Mouse (Mus musculus) megakaryocyte, adult 5-6 weeks (primary cell): ENCODE measurements around the gene Tm2d1. TPM values are rescaled to one million over a fixed set of nuclear protein-coding genes. Genes with fewer than 3 reads are reported as not detected.

Experiments used
- ATAC-seq: 2 replicates; pipeline ENCODE4 v1.8.0; 2016; ENCODE audit warnings: mild to moderate bottlenecking, inconsistent platforms; ENCODE audit not compliant: poor library complexity, severe bottlenecking
- total RNA-seq, 2 experiments: library from RNA; stranded (forward) in 1 of 2; stranded (reverse) in 1 of 2; fragments of 153-499, 151-499 nt in 1 of 2; fragments of 221-1000, 200-1000 nt in 1 of 2; gene quantifications; 2 replicates each; pipeline versions ENCODE4 v1.2.3 to v1.2.4; 2015 to 2017

Tm2d1 gene
- total RNA-seq, 2 experiments from 2014 or later: 28.2 to 47.7 TPM

DNA sequence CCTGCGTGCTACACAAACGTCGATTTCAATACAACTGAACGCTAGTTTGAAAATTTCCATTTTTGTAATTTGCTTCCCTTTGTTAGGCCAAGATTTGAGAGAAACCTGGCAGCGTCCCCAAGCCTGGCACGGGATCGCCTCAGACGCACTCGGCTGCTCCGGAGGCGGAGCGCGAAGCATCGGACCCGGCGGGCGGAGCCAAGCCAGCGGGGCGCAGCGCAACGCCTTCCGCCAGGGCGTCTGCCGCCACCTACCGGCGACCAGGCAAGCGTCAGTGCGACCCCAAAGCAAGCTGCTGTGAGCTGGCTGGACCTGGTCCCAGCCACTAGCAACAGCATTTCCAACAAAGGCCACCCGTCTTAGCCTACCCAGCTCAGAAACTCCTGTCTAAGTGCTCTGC, 60.9 kb downstream of the Tm2d1 start:
- peak; percentile 99 for ATAC-seq

DNA sequence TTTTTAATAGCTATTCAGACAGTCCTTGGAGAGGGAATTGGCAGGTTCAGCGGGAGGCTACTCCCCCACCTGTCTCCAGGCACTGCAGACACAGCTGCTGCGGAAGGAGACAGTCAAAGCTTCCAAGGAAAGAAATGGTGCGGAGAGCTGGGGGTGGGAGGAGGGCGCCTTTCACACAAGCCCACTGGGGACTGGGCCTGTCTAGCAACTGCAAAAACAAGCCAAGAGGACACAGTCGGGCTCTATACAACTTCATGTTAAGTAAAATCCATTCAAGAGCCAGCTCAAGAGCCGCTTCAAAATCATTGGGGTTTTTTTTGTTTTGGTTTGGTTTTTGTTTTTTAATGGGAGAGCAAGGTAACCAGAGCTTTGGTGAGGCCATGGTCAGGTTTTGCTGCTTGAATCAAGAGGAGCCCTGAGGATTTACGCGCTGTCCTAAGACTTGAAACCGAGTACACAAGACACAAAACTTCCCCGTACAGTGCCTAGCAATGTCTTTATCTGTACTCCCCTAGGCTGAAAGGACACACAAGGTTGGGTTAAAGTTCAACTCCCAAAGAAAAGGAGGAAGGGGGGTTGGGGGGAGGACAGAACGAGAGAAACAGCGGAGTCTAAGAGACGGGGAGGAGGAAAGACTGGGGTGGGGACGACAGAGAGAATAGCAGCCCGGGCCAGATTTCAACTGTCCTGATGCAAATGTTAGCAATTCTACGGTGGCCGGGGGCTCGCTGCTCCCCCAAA, 61.6 kb downstream of the Tm2d1 start:
- ATAC-seq: peak; percentile 31; the same call in 1 of the 2 replicates

DNA sequence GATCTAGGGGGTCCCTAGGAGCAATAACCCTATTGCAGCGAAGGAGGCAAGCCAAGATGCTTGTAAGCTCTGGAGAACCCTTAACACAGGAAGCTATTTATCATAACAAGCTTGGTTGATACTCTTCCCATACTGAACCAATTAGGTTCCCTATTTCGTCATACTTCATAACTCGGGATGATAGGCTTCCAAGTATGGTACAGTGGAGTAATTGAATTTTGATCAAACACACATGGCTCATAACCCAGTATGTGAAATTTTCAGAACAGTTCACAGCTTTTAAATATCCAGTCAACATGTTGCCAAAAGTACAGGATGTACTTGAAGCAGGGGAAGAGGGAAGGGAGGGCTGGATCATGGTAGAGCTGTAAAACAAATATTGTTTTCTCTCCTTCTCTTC, 64.3 kb downstream of the Tm2d1 start:
- no peak for ATAC-seq

DNA sequence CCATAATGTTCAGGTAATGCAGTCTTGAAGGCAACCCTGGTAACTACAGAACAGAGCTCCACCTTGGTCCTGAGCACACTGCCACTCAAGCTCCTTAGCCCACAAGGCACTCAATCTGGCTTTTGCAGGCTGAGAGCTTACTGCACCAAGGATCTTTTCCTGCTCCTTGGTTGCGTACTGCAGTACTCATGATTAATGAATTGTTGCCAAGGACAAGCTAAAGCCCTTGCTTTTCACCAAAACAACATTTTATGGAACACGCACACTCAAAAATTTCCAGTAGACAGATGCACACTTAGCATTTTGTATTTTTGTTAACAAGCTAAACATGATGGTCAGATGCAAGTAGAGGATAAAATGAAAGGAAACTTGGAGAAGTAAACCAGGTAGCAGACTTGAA, 66.0 kb downstream of the Tm2d1 start:
- no peak for ATAC-seq

Other genes starting within 250 kb of the Tm2d1 start
- gene Patj, start 12.5 kb upstream of the Tm2d1 start, total RNA-seq (2015): 0.60 and 3.0 TPM in 2 replicates
- 3.0 and 4.0 TPM in 2 replicates for gene Patj, start 12.5 kb upstream of the Tm2d1 start, total RNA-seq (2017)